Mouse (Mus musculus) right cerebral cortex, postnatal 10 days (tissue): Measurements from ENCODE around the gene Adk.
"Not testable (repeated sequence)": the region's sequence is repeated elsewhere in the genome, so short reads cannot be mapped to it uniquely, and the experiment has no call there.

Experiments used
- DNase-seq, 2 experiments: peaks; one replicate each; pipeline ENCODE4 v3.0.0; 2021; ENCODE audit warnings: low spot score in 2 of 2

Adk gene

GRCm38 (mm10) chr14:21484693-21485092 is 432.3 kb downstream of the Adk start:
- DNase-seq = no peak

- DNase-seq = no peak
Observed at GRCm38 (mm10) chr14:21485961-21486520, 433.7 kb downstream of the Adk start.

- DNase-seq = not testable (repeated sequence)
Observed at GRCm38 (mm10) chr14:21487135-21487534, 434.8 kb downstream of the Adk start.

GRCm38 (mm10) chr14:21488426-21489115 is 436.2 kb downstream of the Adk start:
- DNase-seq = not testable (repeated sequence)

GRCm38 (mm10) chr14:21489116-21489485 is 436.7 kb downstream of the Adk start:
- DNase-seq = no peak

- no peak for DNase-seq
Observed at GRCm38 (mm10) chr14:21490141-21490540, 437.8 kb downstream of the Adk start.
